9 mouse cellular contexts compared by ENCODE assay signal in genomic region chrX:103624426-103625168, GRCm38 (mm10). TPM values are rescaled to one million over a fixed set of nuclear protein-coding genes. Genes with fewer than 3 reads are reported as not detected.
A peak's percentile ranks its signal among the peaks of the same experiment; 100 is the strongest.
DNase-seq lines count a peak whose midpoint lies in the region; ATAC-seq and TF ChIP-seq lines count a peak whose summit lies in the region.
"Had no signal": no experiment of that assay in that cellular context is flagged by ENCODE, and none has a peak within 500 bp of the region (broad histone marks: within the 10 kb centered on the region; RNA-seq: fewer than 3 reads in every experiment).

No protein-coding gene starts in this region.

- no peaks in the 10 kb centered on the region for H3K36me3 ChIP-seq in forebrain, embryonic 14.5 days (ENCODE audit: control insufficient read depth, insufficient read depth, low read length)
- H3K36me3 ChIP-seq in forebrain, embryonic 10.5 days (replicated peaks) = no peaks in the 10 kb centered on the region
- no peaks in the 10 kb centered on the region for H3K36me3 ChIP-seq in liver, postnatal 0 days (replicated peaks; ENCODE audit: insufficient read depth, low read length)
- no peaks in the 10 kb centered on the region for H3K36me3 ChIP-seq in liver, embryonic 12.5 days
- no peaks in the 10 kb centered on the region for H3K36me3 ChIP-seq in midbrain, embryonic 13.5 days

- ATAC-seq in forebrain, embryonic 14.5 days = no peak
- no peak for ATAC-seq in liver, postnatal 0 days
- ATAC-seq in liver, embryonic 12.5 days = no peak
- no peak for ATAC-seq in midbrain, embryonic 13.5 days

- H3K27me3 ChIP-seq in forebrain, embryonic 14.5 days (replicated peaks; ENCODE audit: control insufficient read depth, insufficient read depth, low read length) = peaks cover 3% of the 10 kb centered on the region; the same call in 1 of the 2 replicates
- H3K27me3 ChIP-seq in forebrain, embryonic 10.5 days (ENCODE audit: poor library complexity, severe bottlenecking) = peaks cover 22% of the 10 kb centered on the region
- no peaks in the 10 kb centered on the region for H3K27me3 ChIP-seq in liver, postnatal 0 days (ENCODE audit: insufficient read depth, low read length)
- H3K27me3 ChIP-seq in liver, embryonic 12.5 days (replicated peaks) = peaks cover 7% of the 10 kb centered on the region; the same call in 1 of the 2 replicates
- peaks cover 17% of the 10 kb centered on the region; the same call in 1 of the 2 replicates for H3K27me3 ChIP-seq in midbrain, embryonic 13.5 days

- H3K4me3 ChIP-seq in forebrain, embryonic 14.5 days (ENCODE audit: low read depth, low read length) = no peak overlapping the region
- H3K4me3 ChIP-seq in forebrain, embryonic 10.5 days = no peak overlapping the region
- no peak overlapping the region for H3K4me3 ChIP-seq in liver, postnatal 0 days (ENCODE audit: low read depth, low read length)
- H3K4me3 ChIP-seq in liver, embryonic 12.5 days = no peak overlapping the region
- no peak overlapping the region for H3K4me3 ChIP-seq in midbrain, embryonic 13.5 days (replicated peaks)

- 19% methylated on average over 5 of the region's 5 CpGs for WGBS in forebrain, embryonic 14.5 days
- WGBS in forebrain, embryonic 10.5 days = 22% methylated on average over 5 of the region's 5 CpGs
- WGBS in liver, postnatal 0 days (ENCODE audit: insufficient replicate concordance) = 32% methylated on average over 5 of the region's 5 CpGs
- 27% methylated on average over 5 of the region's 5 CpGs for WGBS in liver, embryonic 12.5 days (ENCODE audit: insufficient replicate concordance)
- WGBS in midbrain, embryonic 13.5 days = 20% methylated on average over 5 of the region's 5 CpGs

- no peaks in the 10 kb centered on the region for H3K9me3 ChIP-seq in forebrain, embryonic 14.5 days (replicated peaks; ENCODE audit: control insufficient read depth, low read length)
- no peaks in the 10 kb centered on the region for H3K9me3 ChIP-seq in forebrain, embryonic 10.5 days
- H3K9me3 ChIP-seq in liver, postnatal 0 days (ENCODE audit: low read length) = no peaks in the 10 kb centered on the region
- no peaks in the 10 kb centered on the region for H3K9me3 ChIP-seq in liver, embryonic 12.5 days (replicated peaks)
- no peaks in the 10 kb centered on the region for H3K9me3 ChIP-seq in midbrain, embryonic 13.5 days

- no peak for TF ChIP-seq EP300 in liver, postnatal 0 days (IDR thresholded peaks at IDR 0.05; ENCODE audit: low read depth)

- no peak overlapping the region for H3K4me2 ChIP-seq in forebrain, embryonic 14.5 days (ENCODE audit: low read length)
- H3K4me2 ChIP-seq in liver, postnatal 0 days (ENCODE audit: low read depth, low read length) = no peak overlapping the region
- no peak overlapping the region for H3K4me2 ChIP-seq in liver, embryonic 12.5 days
- no peak overlapping the region for H3K4me2 ChIP-seq in midbrain, embryonic 13.5 days (replicated peaks)

- H3K9ac ChIP-seq in forebrain, embryonic 14.5 days (ENCODE audit: low read length) = no peak overlapping the region
- no peak overlapping the region for H3K9ac ChIP-seq in liver, postnatal 0 days (replicated peaks)
- H3K9ac ChIP-seq in liver, embryonic 12.5 days = no peak overlapping the region
- H3K9ac ChIP-seq in midbrain, embryonic 13.5 days (replicated peaks) = no peak overlapping the region

- peak; percentile 79 for TF ChIP-seq CTCF in liver, postnatal 0 days (IDR thresholded peaks at IDR 0.05; ENCODE audit: low read depth)

- peak; percentile 75 for DNase-seq in forebrain, embryonic 14.5 days (ENCODE audit: low spot score)
- DNase-seq in forebrain, embryonic 10.5 days (ENCODE audit: extremely low spot score, low spot score) = no peak
- DNase-seq in liver, postnatal 0 days = no peak
- peak; percentile 4 to 28 for DNase-seq in cerebellum, adult 18-20 months
- DNase-seq in naive thymus-derived CD4-positive, alpha-beta T cell, adult 2 months (ENCODE audit: low read depth) = peak; percentile 56
- DNase-seq in spleen, postnatal 10 days (ENCODE audit: low spot score in 2 of 2) = no peak

- H3K4me1 ChIP-seq in forebrain, embryonic 14.5 days (ENCODE audit: control insufficient read depth, insufficient read depth, low read length) = peaks cover 3% of the 10 kb centered on the region
- peaks cover 21% of the 10 kb centered on the region for H3K4me1 ChIP-seq in forebrain, embryonic 10.5 days
- H3K4me1 ChIP-seq in liver, postnatal 0 days (ENCODE audit: insufficient read depth) = peaks cover 11% of the 10 kb centered on the region; the same call in 1 of the 2 replicates
- peaks cover 13% of the 10 kb centered on the region for H3K4me1 ChIP-seq in liver, embryonic 12.5 days
- peaks cover 4% of the 10 kb centered on the region; the same call in 1 of the 2 replicates for H3K4me1 ChIP-seq in midbrain, embryonic 13.5 days (replicated peaks)

- no peak overlapping the region for H3K27ac ChIP-seq in forebrain, embryonic 14.5 days (ENCODE audit: low read depth, low read length)
- H3K27ac ChIP-seq in forebrain, embryonic 10.5 days = no peak overlapping the region
- no peak overlapping the region for H3K27ac ChIP-seq in liver, postnatal 0 days (ENCODE audit: low read depth)
- no peak overlapping the region for H3K27ac ChIP-seq in liver, embryonic 12.5 days
- H3K27ac ChIP-seq in midbrain, embryonic 13.5 days = no peak overlapping the region

RNA-seq across cellular contexts. Expression of gene Zcchc13, which starts 5.8 kb away (rescaled TPM):
- polyA plus RNA-seq in forebrain, embryonic 14.5 days (2014; fragmentation: Nextera tagmentation; extraction: Ambion mirVana) = not detected in 2 replicates
- polyA plus RNA-seq in forebrain, embryonic 10.5 days (2016; fragmentation: Nextera tagmentation; extraction: Ambion mirVana) = not detected in 2 replicates
- not detected in 2 replicates for polyA plus RNA-seq in liver, postnatal 0 days (2015; fragmentation: Nextera tagmentation; extraction: Ambion mirVana)
- polyA plus RNA-seq in liver, embryonic 12.5 days (2016; fragmentation: Nextera tagmentation; extraction: Ambion mirVana) = not detected in 2 replicates
- polyA plus RNA-seq in midbrain, embryonic 13.5 days (2015; fragmentation: Nextera tagmentation; extraction: Ambion mirVana) = not detected in 2 replicates
- polyA plus RNA-seq: large intestine, adult 2 months had no signal

Comparison
In these comparisons a context has a peak if more than half of its experiments do, and no peak if none do; other contexts are left out.
1. DNase-seq: peak in forebrain, embryonic 14.5 days (single experiment), cerebellum, adult 18-20 months (2 of 2) and naive thymus-derived CD4-positive, alpha-beta T cell, adult 2 months (single experiment); none in forebrain, embryonic 10.5 days (single experiment), liver, postnatal 0 days (single experiment) and spleen, postnatal 10 days (0 of 2).